Mouse (Mus musculus): ENCODE measurements at regions not wholly inside any gene's neighbourhood (a gene's known extent, or its start where the extent isn't known, plus 50 kb on each side); places are given as distances from the start of the nearest gene placed in this dataset.

DNA sequence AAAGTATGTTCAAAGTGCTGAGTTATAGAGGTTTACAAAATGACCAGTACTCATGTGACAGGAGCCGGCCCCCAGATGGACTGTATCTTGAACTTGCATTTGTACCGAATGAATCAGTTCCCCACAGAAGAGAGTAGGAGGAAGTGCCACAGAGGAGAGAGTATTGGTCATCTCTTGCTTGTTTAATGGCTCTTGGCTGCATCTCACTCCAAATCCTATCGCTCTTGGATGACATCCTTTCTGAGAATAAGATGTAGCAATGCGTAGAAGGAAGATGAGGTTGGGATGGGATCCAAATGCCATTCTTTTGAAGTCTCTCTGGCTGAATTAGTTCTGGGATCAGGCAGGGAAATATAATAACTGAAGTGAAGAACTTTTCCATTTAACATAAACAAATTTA, 55.2 kb upstream of the Bmper start:
- H3K27ac ChIP-seq, result no peak overlapping the region
- DNase-seq (ENCODE audit: low spot score in 2 of 2), result no peak
- no peak for TF ChIP-seq CTCF (conservative IDR thresholded peaks at IDR 0.05)

DNA sequence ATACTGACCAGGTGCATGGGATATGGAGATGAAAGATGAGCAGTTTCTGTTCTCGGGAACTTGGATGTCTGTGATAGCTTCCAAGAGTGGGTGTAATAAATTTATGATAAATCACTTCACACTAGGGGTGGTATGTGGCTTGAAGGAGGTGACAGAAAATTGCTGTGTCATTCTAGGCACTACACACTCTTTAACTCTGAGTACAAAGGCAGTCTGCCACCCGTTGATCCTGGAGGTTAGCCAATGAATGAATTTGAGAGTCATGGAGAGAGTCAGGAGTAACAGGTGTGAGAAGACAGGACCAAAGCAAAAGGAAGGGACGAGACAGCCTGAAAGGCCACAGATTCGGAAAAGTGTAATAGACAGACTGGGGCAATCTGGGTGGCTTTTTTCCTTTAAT, 54.7 kb upstream of the Bmper start:
- DNase-seq (ENCODE audit: low spot score in 2 of 2), result no peak
- TF ChIP-seq CTCF (conservative IDR thresholded peaks at IDR 0.05), result no peak
- Histone ChIP-seq H3K27ac (no peak overlapping the region), H3K4me3 (no peak overlapping the region)

More for the DNA sequence above, 55.2 kb upstream of the Bmper start:
- no peak overlapping the region for H3K4me3 ChIP-seq

DNA sequence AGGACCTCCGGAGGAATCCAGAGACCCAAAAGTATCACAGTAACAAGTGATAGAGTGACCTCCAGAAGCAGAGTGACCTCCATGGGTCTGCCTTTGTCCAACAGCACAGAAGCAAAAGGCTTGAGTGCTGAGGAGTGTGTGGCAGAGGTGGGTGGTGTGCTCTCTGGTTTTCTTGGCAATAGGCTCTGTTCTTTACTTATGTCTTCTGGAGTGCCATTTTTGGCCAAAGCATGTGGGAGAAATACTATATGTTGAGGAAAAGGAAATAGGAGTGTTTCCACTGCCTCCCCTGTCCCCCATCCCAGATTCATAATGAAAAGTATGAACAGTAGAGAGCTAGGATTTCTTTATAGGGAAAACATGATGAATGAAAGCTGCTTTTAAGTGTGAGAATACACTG, 51.5 kb upstream of the Bmper start:
- no peak for TF ChIP-seq CTCF (conservative IDR thresholded peaks at IDR 0.05)
- H3K4me3 ChIP-seq, result no peak overlapping the region
- H3K27ac ChIP-seq, result no peak overlapping the region
- DNase-seq (ENCODE audit: low spot score in 2 of 2), result no peak
